Mouse (Mus musculus): ENCODE measurements around the gene Pgc.

The Pgc gene

GRCm38 (mm10) chr17:47707961-47708360, 18.7 kb upstream of the Pgc start:
- in situ Hi-C loops (cut with MboI): no loop called here

GRCm38 (mm10) chr17:47708972-47709371, 17.7 kb upstream of the Pgc start:
- in situ Hi-C loops (cut with MboI): no loop called here

GRCm38 (mm10) chr17:47710036-47710435, 16.6 kb upstream of the Pgc start:
- in situ Hi-C loops (cut with MboI): no loop called here

- in situ Hi-C loops (cut with MboI): no loop called here
Measured at GRCm38 (mm10) chr17:47711883-47712282, 14.8 kb upstream of the Pgc start.

GRCm38 (mm10) chr17:47712889-47713571, 13.6 kb upstream of the Pgc start:
- in situ Hi-C loops (cut with MboI): no loop called here

- in situ Hi-C loops (cut with MboI): no loop called here
Measured at GRCm38 (mm10) chr17:47715037-47715436, 11.6 kb upstream of the Pgc start.

- in situ Hi-C loops (cut with MboI): no loop called here
Measured at GRCm38 (mm10) chr17:47721183-47721582, 5.5 kb upstream of the Pgc start.

- in situ Hi-C loops (cut with MboI): no loop called here
Measured at GRCm38 (mm10) chr17:47730633-47731575, 4.3 kb downstream of the Pgc start.

GRCm38 (mm10) chr17:47735553-47736100, 9.0 kb downstream of the Pgc start:
- in situ Hi-C loops (cut with MboI): no loop called here

GRCm38 (mm10) chr17:47736856-47737255, 10.2 kb downstream of the Pgc start, which contains the start of gene Tfeb:
Tfeb (plus strand) TSS chr17:47737030.
- in situ Hi-C loops (cut with MboI): no loop called here

GRCm38 (mm10) chr17:47737271-47738065, 10.8 kb downstream of the Pgc start:
- in situ Hi-C loops (cut with MboI): no loop called here

- in situ Hi-C loops (cut with MboI): no loop called here
Measured at GRCm38 (mm10) chr17:47738066-47738878, 11.6 kb downstream of the Pgc start.

GRCm38 (mm10) chr17:47738879-47739798, 12.5 kb downstream of the Pgc start:
- in situ Hi-C loops (cut with MboI): no loop called here

- in situ Hi-C loops (cut with MboI): no loop called here
Measured at GRCm38 (mm10) chr17:47740186-47740585, 13.5 kb downstream of the Pgc start.

GRCm38 (mm10) chr17:47742991-47743734, 16.5 kb downstream of the Pgc start:
- in situ Hi-C loops (cut with MboI): no loop called here

GRCm38 (mm10) chr17:47744086-47744485, 17.4 kb downstream of the Pgc start:
- in situ Hi-C loops (cut with MboI): no loop called here

GRCm38 (mm10) chr17:47744746-47745368, 18.2 kb downstream of the Pgc start:
- in situ Hi-C loops (cut with MboI): no loop called here

- in situ Hi-C loops (cut with MboI): no loop called here
Measured at GRCm38 (mm10) chr17:47748791-47749553, 22.3 kb downstream of the Pgc start.

All from mature B cell (primary cell).